Mouse (Mus musculus) embryo, embryonic 10 days (tissue): ENCODE measurements around the gene Dixdc1.

ENCODE experiments used
- DNase-seq: peaks from one replicate; pipeline ENCODE4 v3.0.0-alpha.2; 2015; ENCODE audit warnings: low spot score

The Dixdc1 gene

GRCm38 (mm10) chr9:50745806-50746205, 6.5 kb upstream of the Dixdc1 start:
- DNase-seq = peak; percentile 32

- no peak for DNase-seq
These were observed 3.4 kb upstream of the Dixdc1 start for GRCm38 (mm10) chr9:50742744-50743143.

GRCm38 (mm10) chr9:50742261-50742660, 2.9 kb upstream of the Dixdc1 start:
- no peak for DNase-seq

- no peak for DNase-seq
These were observed 1.8 kb upstream of the Dixdc1 start for GRCm38 (mm10) chr9:50740867-50741784.

GRCm38 (mm10) chr9:50734989-50735388, 4.3 kb downstream of the Dixdc1 start:
- DNase-seq = peak; percentile 88

GRCm38 (mm10) chr9:50732560-50732959, 6.8 kb downstream of the Dixdc1 start:
- DNase-seq = peak; percentile 37

GRCm38 (mm10) chr9:50729600-50729999, 9.7 kb downstream of the Dixdc1 start:
- no peak for DNase-seq

- DNase-seq = peak; percentile 89
These were observed 11.2 kb downstream of the Dixdc1 start for GRCm38 (mm10) chr9:50727925-50728651.

GRCm38 (mm10) chr9:50727171-50727924, 12.0 kb downstream of the Dixdc1 start:
- peak; percentile 52 for DNase-seq

- DNase-seq = peak; percentile 42
These were observed 13.3 kb downstream of the Dixdc1 start for GRCm38 (mm10) chr9:50725921-50726590.

GRCm38 (mm10) chr9:50724661-50725330, 14.5 kb downstream of the Dixdc1 start:
- no peak for DNase-seq

GRCm38 (mm10) chr9:50724147-50724546, 15.2 kb downstream of the Dixdc1 start:
- no peak for DNase-seq

- DNase-seq = no peak
These were observed 15.9 kb downstream of the Dixdc1 start for GRCm38 (mm10) chr9:50723406-50723805.

GRCm38 (mm10) chr9:50722451-50722911, 16.8 kb downstream of the Dixdc1 start:
- DNase-seq = no peak

- DNase-seq = peak; percentile 34
These were observed 18.3 kb downstream of the Dixdc1 start for GRCm38 (mm10) chr9:50721061-50721460.

- no peak for DNase-seq
These were observed 20.4 kb downstream of the Dixdc1 start for GRCm38 (mm10) chr9:50718878-50719277.

GRCm38 (mm10) chr9:50714188-50714587, 25.1 kb downstream of the Dixdc1 start:
- no peak for DNase-seq

GRCm38 (mm10) chr9:50711337-50711736, 28.0 kb downstream of the Dixdc1 start:
- no peak for DNase-seq

GRCm38 (mm10) chr9:50709108-50709507, 30.2 kb downstream of the Dixdc1 start:
- DNase-seq = peak; percentile 59

- DNase-seq = no peak
These were observed 34.4 kb downstream of the Dixdc1 start for GRCm38 (mm10) chr9:50704907-50705306.
